Comparison of ENCODE assay signal across 8 mouse cellular contexts in genomic region chr3:31903506-31903905, GRCm38 (mm10). TPM values are rescaled to one million over a fixed set of nuclear protein-coding genes. Genes with fewer than 3 reads are reported as not detected.
DNase-seq lines count a peak whose midpoint lies in the region; ATAC-seq and TF ChIP-seq lines count a peak whose summit lies in the region.

No protein-coding gene starts in this region.

- ATAC-seq in kidney, postnatal 0 days (replicated peaks; ENCODE audit: low FRiP score, low read depth): 0 out of 2 replicates have a peak, but pooled peaks have one; percentile 33
- ATAC-seq in hindbrain, embryonic 11.5 days (ENCODE audit: low FRiP score): no peak
- ATAC-seq in midbrain, embryonic 15.5 days (replicated peaks): peak; percentile 66

- no peak overlapping the region for H3K27ac ChIP-seq in kidney, postnatal 0 days
- no peak overlapping the region for H3K27ac ChIP-seq in embryonic facial prominence, embryonic 10.5 days (replicated peaks)
- H3K27ac ChIP-seq in hindbrain, embryonic 11.5 days (ENCODE audit: low read depth, low read length): no peak overlapping the region
- H3K27ac ChIP-seq in midbrain, embryonic 15.5 days: 0 out of 2 replicates have a peak overlapping the region, but pooled peaks have one; percentile 69
- H3K27ac ChIP-seq in gastrocnemius, adult 2 months: no peak overlapping the region

- peak; percentile 35 for DNase-seq in kidney, postnatal 0 days (ENCODE audit: low spot score)
- DNase-seq in kidney, postnatal 36 days: no peak
- DNase-seq in embryonic facial prominence, embryonic 10.5 days (ENCODE audit: low spot score): peak; percentile 22
- DNase-seq in hindbrain, embryonic 11.5 days (ENCODE audit: low spot score): peak; percentile 25
- no peak for DNase-seq in gastrocnemius, adult 2 months
- DNase-seq in layer of hippocampus, postnatal 36 days: no peak
- DNase-seq in gastrocnemius, adult 18-20 months (ENCODE audit: low spot score): no peak

- intact Hi-C loops in gastrocnemius, adult 2 months (cut with DNase I): no loop called here

- H3K9me3 ChIP-seq in kidney, postnatal 0 days (replicated peaks; ENCODE audit: low read length): no peaks in the 10 kb centered on the region
- no peaks in the 10 kb centered on the region for H3K9me3 ChIP-seq in embryonic facial prominence, embryonic 10.5 days
- no peaks in the 10 kb centered on the region for H3K9me3 ChIP-seq in hindbrain, embryonic 11.5 days (ENCODE audit: control insufficient read depth, low read length)
- H3K9me3 ChIP-seq in midbrain, embryonic 15.5 days: no peaks in the 10 kb centered on the region

- H3K9ac ChIP-seq in kidney, postnatal 0 days (ENCODE audit: low read depth, low read length): no peak overlapping the region
- H3K9ac ChIP-seq in hindbrain, embryonic 11.5 days (ENCODE audit: low read depth, low read length): no peak overlapping the region
- H3K9ac ChIP-seq in midbrain, embryonic 15.5 days: peak overlapping the region; percentile 49

- H3K4me1 ChIP-seq in kidney, postnatal 0 days (replicated peaks; ENCODE audit: insufficient read depth, low read length): peaks cover 15% of the 10 kb centered on the region; the same call in 1 of the 2 replicates
- peaks cover 19% of the 10 kb centered on the region for H3K4me1 ChIP-seq in embryonic facial prominence, embryonic 10.5 days
- H3K4me1 ChIP-seq in hindbrain, embryonic 11.5 days (replicated peaks; ENCODE audit: control insufficient read depth, insufficient read depth, low read length): 0 out of 2 replicates have a peak, but pooled peaks cover 2% of the 10 kb centered on the region
- H3K4me1 ChIP-seq in midbrain, embryonic 15.5 days: peaks cover 11% of the 10 kb centered on the region; the same call in 1 of the 2 replicates

- H3K4me2 ChIP-seq in kidney, postnatal 0 days (ENCODE audit: low read length): peak overlapping the region; percentile 54
- H3K4me2 ChIP-seq in hindbrain, embryonic 11.5 days (replicated peaks; ENCODE audit: low read depth, low read length): peak overlapping the region; percentile 48
- peak overlapping the region; percentile 74 for H3K4me2 ChIP-seq in midbrain, embryonic 15.5 days

- H3K4me3 ChIP-seq in kidney, postnatal 0 days (replicated peaks; ENCODE audit: low read depth, low read length): peak overlapping the region; percentile 9
- peak overlapping the region; percentile 50 for H3K4me3 ChIP-seq in embryonic facial prominence, embryonic 10.5 days
- no peak overlapping the region; the same call in 1 of the 2 replicates for H3K4me3 ChIP-seq in hindbrain, embryonic 11.5 days (ENCODE audit: low read depth, low read length)
- H3K4me3 ChIP-seq in midbrain, embryonic 15.5 days: peak overlapping the region; percentile 50
- H3K4me3 ChIP-seq in gastrocnemius, adult 2 months: no peak overlapping the region

- 4% methylated on average over 9 of the region's 9 CpGs for WGBS in kidney, postnatal 0 days
- 2% methylated on average over 9 of the region's 9 CpGs for WGBS in embryonic facial prominence, embryonic 10.5 days
- WGBS in hindbrain, embryonic 11.5 days: 3% methylated on average over 9 of the region's 9 CpGs
- WGBS in midbrain, embryonic 15.5 days: under 1% methylated on average over 9 of the region's 9 CpGs

- H3K27me3 ChIP-seq in kidney, postnatal 0 days (ENCODE audit: insufficient read depth, low read length): no peaks in the 10 kb centered on the region
- H3K27me3 ChIP-seq in embryonic facial prominence, embryonic 10.5 days (replicated peaks; ENCODE audit: low read depth, poor library complexity, severe bottlenecking): peaks cover 39% of the 10 kb centered on the region
- no peaks in the 10 kb centered on the region for H3K27me3 ChIP-seq in hindbrain, embryonic 11.5 days (ENCODE audit: control insufficient read depth, insufficient read depth, low read length)
- H3K27me3 ChIP-seq in midbrain, embryonic 15.5 days (replicated peaks): no peaks in the 10 kb centered on the region

- no peaks in the 10 kb centered on the region for H3K36me3 ChIP-seq in kidney, postnatal 0 days (ENCODE audit: insufficient read depth, low read length)
- no peaks in the 10 kb centered on the region for H3K36me3 ChIP-seq in embryonic facial prominence, embryonic 10.5 days (replicated peaks)
- H3K36me3 ChIP-seq in hindbrain, embryonic 11.5 days (ENCODE audit: control insufficient read depth, insufficient read depth, low read length): no peaks in the 10 kb centered on the region
- no peaks in the 10 kb centered on the region for H3K36me3 ChIP-seq in midbrain, embryonic 15.5 days (replicated peaks)

- no peak for TF ChIP-seq CTCF in kidney, postnatal 0 days (IDR thresholded peaks at IDR 0.05; ENCODE audit: low read depth)
- TF ChIP-seq CTCF in gastrocnemius, adult 2 months (IDR thresholded peaks at IDR 0.05): no peak

RNA-seq across cellular contexts. Expression of gene Kcnmb2, which starts 1.2 kb away (rescaled TPM):
- polyA plus RNA-seq in kidney, postnatal 0 days (2015; fragmentation: Nextera tagmentation; extraction: Ambion mirVana): 2.1 TPM in 2 replicates
- 5.2 and 5.9 TPM in 2 replicates for polyA plus RNA-seq in embryonic facial prominence, embryonic 10.5 days (2016; fragmentation: Nextera tagmentation; extraction: Ambion mirVana)
- 6.8 and 10.1 TPM in 2 replicates for polyA plus RNA-seq in hindbrain, embryonic 11.5 days (2014; fragmentation: Nextera tagmentation; extraction: Ambion mirVana)
- polyA plus RNA-seq in midbrain, embryonic 15.5 days (2015; fragmentation: Nextera tagmentation; extraction: Ambion mirVana): 13.4 and 14.0 TPM in 2 replicates
- under 1 TPM in 1 of 2 experiments, not detected in 1; 0.11 TPM for total RNA-seq in gastrocnemius, adult 2 months (2021)
- 1 to 10 TPM; 8.1 to 9.5 TPM for total RNA-seq in layer of hippocampus, postnatal 36 days (2021)
- total RNA-seq in gastrocnemius, adult 18-20 months (2021): not detected

Comparison
In these comparisons a context has a peak if more than half of its experiments do, and no peak if none do; other contexts are left out.
1. DNase-seq: peak in kidney, postnatal 0 days (single experiment), embryonic facial prominence, embryonic 10.5 days (single experiment) and hindbrain, embryonic 11.5 days (single experiment); none in kidney, postnatal 36 days (0 of 2), gastrocnemius, adult 2 months (single experiment), layer of hippocampus, postnatal 36 days (0 of 2) and gastrocnemius, adult 18-20 months (single experiment).
2. H3K4me3 ChIP-seq: peak in kidney, postnatal 0 days (single experiment), embryonic facial prominence, embryonic 10.5 days (single experiment) and midbrain, embryonic 15.5 days (single experiment); none in hindbrain, embryonic 11.5 days (single experiment) and gastrocnemius, adult 2 months (single experiment).
3. Peak in every context shown above with its lines, with median percentiles within 50 percentile points of each other: H3K4me2 ChIP-seq.